Mouse (Mus musculus) lung, postnatal 0 days (tissue): ENCODE data around the gene Matk. TPM values are rescaled to one million over a fixed set of nuclear protein-coding genes. Genes with fewer than 3 reads are reported as not detected.
A peak's percentile ranks its signal among the peaks of the same experiment; 100 is the strongest.

Experiments used
- ATAC-seq: fragments of 200-750 bp; cut with Nextera tagmentation; 2 replicates; pipeline ENCODE4 v1.8.0; 2017; ENCODE audit warnings: moderate library complexity
- DNase-seq: peaks from one replicate; pipeline ENCODE4 v3.0.0-alpha.2; 2016; ENCODE audit warnings: low spot score
- H3K27ac ChIP-seq: fragments of 300-500 bp; sonication (generic); 2 replicates; pipeline ENCODE4 v1.5.1; 2014; ENCODE audit warnings: antibody characterized with exemption, mild to moderate bottlenecking, low read length, mixed read lengths
- H3K27me3 ChIP-seq: fragments of 300-500 bp; sonication (generic); replicated peaks from 2 replicates; pipeline ENCODE4 v1.6.1; 2014; ENCODE audit warnings: low read length, mixed read lengths; ENCODE audit not compliant: insufficient read depth
- H3K36me3 ChIP-seq: fragments of 300-500 bp; sonication (generic); 2 replicates; pipeline ENCODE4 v1.6.1; 2014; ENCODE audit warnings: low read length, mixed read lengths; ENCODE audit not compliant: insufficient read depth
- H3K4me1 ChIP-seq: fragments of 300-500 bp; sonication (generic); 2 replicates; pipeline ENCODE4 v1.6.1; 2014; ENCODE audit warnings: antibody characterized with exemption, low read depth, low read length, mixed read lengths; ENCODE audit not compliant: insufficient read depth
- H3K4me2 ChIP-seq: fragments of 300-500 bp; sonication (generic); replicated peaks from 2 replicates; pipeline ENCODE4 v1.6.1; 2014; ENCODE audit warnings: low read depth, mild to moderate bottlenecking, low read length, moderate library complexity, mixed read lengths
- H3K4me3 ChIP-seq: fragments of 300-500 bp; sonication (generic); 2 replicates; pipeline ENCODE4 v1.5.1; 2014; ENCODE audit warnings: low read depth, low read length
- H3K9ac ChIP-seq: fragments of 300-500 bp; sonication (generic); replicated peaks from 2 replicates; pipeline ENCODE4 v1.6.1; 2014; ENCODE audit warnings: low read depth, mild to moderate bottlenecking
- H3K9me3 ChIP-seq: fragments of 300-500 bp; sonication (generic); 2 replicates; pipeline ENCODE4 v1.6.1; 2016; ENCODE audit warnings: low read length, mixed read lengths
- CTCF ChIP-seq: IDR thresholded peaks from 2 replicates; pipeline ENCODE4 v1.5.1; 2016; ENCODE audit warnings: antibody characterized with exemption, mild to moderate bottlenecking
- EP300 ChIP-seq: IDR thresholded peaks from 2 replicates; pipeline ENCODE4 v1.6.1; 2016; ENCODE audit warnings: antibody characterized with exemption, mild to moderate bottlenecking, control low read depth
- WGBS: fragments of 180-500 bp; shearing (Covaris S2); extraction: QIAGEN DNeasy Blood & Tissue Kit; methylation state at CpG from one replicate; pipeline ENCODE4 v1.1.7; 2014; 5-methylcytosine and 5-hydroxymethylcytosine counted together
- polyA plus RNA-seq: library from polyadenylated mRNA; unstranded; fragments of >200 nt; fragmentation: Nextera tagmentation; extraction: Ambion mirVana; gene quantifications from 2 replicates; pipeline ENCODE4 v1.2.1, GENCODE M21; 2015

Gene Matk
- polyA plus RNA-seq, 1 experiment from 2014 or later = 1.5 TPM

DNA sequence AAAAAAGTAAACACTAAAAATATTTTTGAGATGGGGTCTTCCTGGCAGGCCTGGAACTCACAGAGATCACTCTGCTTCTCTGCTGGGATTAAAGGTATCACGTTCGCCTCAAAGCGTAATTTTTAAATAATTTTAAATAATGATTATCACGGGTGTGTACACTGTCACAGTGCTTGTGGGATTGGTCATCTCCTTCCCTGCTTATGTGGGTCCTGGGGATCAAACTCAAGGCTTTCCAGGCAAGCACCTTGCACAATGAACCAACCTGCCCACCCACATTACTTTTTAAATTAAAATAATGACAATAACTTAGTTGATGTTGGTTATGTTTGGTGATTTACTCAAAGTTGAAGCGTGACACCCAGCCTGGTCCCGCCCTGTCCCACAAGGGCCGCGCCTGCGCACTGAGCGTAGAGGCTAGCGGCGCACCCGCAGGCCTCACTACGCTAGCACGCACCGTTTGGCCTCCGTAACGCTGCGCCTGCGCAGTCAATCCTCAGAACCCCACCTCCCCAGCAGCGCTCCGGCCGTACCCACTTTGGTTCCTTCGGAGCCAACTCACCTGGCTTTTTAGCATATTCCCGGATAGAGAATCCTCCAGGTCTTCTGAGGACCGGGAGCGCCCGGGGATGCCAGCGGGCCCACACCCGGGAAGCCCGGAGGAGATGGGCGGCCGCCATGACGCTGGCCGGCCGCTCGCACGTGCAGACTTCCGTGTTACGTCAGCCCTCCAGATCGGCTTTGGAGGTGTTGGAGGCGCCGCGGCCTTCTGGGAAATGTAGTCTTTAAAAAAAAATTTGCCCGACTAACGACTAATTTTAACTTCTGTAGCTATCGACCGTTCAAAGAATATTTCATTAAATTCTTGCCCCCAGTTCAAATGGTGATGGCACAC, 13.7 kb downstream of the Matk start, which contains the start of the genes Mrpl54 and Apba3:
Mrpl54 (minus strand) TSS at position 724 of the 895 bp plus-strand sequence.
Apba3 (plus strand) TSS at position 750 of the 895 bp plus-strand sequence.
- peaks cover 9% of the 10 kb centered on the region; the same call in 1 of the 2 replicates for H3K4me1 ChIP-seq
- no peak for TF ChIP-seq CTCF
- TF ChIP-seq EP300 = no peak
- H3K9me3 ChIP-seq = no peaks in the 10 kb centered on the region
- peak; percentile 98 for DNase-seq
- H3K9ac ChIP-seq = peak within 1 kb of the TSS; percentile 81
- peak; percentile 97 for ATAC-seq
- H3K36me3 ChIP-seq = peaks cover 13% of the 10 kb centered on the region
- peak within 1 kb of the TSS; percentile 63 for H3K4me2 ChIP-seq
- under 1% methylated on average over 48 of the region's 48 CpGs for WGBS
- H3K4me3 ChIP-seq = peak within 1 kb of the TSS; percentile 79
- peak within 1 kb of the TSS; percentile 87 for H3K27ac ChIP-seq
- no peaks in the 10 kb centered on the region for H3K27me3 ChIP-seq

- Histone ChIP-seq H3K4me2 (peak overlapping the region; percentile 81), H3K36me3 (peaks cover 22% of the 10 kb centered on the region), H3K27ac (peak overlapping the region; percentile 57; the same call in 1 of the 2 replicates), H3K4me3 (peak overlapping the region; percentile 66), H3K4me1 (peaks cover 9% of the 10 kb centered on the region; the same call in 1 of the 2 replicates), H3K9me3 (no peaks in the 10 kb centered on the region), H3K9ac (peak overlapping the region; percentile 86), H3K27me3 (no peaks in the 10 kb centered on the region)
- WGBS = 3% methylated on average over 23 of the region's 23 CpGs
- TF ChIP-seq CTCF (no peak), EP300 (no peak)
- DNase-seq (peak; percentile 97), ATAC-seq (peak; percentile 73)
Measured at GRCm38 (mm10) chr10:81268056-81268455, 15.3 kb downstream of the Matk start.

DNA sequence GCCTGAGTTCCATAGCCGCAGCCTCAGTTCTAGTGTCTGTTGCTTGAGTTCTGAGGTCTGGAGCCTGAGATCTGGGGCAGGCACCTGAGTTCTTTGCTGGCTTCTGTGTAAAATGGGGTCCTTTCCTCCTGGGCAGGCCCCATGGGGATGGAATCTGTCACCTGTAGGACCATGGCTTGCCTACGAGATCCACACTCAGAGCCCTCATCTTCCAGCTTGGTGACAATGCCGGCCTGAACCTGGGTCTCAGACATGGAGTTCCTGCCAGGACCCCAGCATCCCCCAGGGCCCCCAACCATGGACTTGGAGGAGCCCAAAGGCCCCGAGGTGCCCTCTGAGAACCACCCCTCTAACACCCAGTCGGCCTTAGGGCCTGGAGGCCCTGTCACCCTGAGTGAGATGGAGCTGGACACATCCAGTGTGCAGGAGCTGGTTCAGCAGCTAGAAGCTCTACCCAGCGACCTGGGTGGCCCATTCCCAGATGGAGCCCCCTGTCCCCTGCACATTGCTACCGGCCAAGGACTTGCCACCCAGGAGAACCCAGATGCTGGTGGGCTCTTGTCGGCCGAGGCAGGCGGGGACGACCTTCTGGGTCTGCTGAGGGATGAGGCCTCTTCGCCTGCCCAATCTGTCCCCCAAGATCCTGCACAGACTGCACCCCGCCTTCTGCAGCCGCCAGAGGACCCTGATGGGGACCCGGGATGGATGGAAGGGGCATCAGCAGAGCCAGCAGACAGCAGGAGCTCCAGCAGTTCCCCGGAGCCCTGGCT, 16.1 kb downstream of the Matk start:
- Histone ChIP-seq H3K4me1 (peaks cover 9% of the 10 kb centered on the region; the same call in 1 of the 2 replicates), H3K27ac (peak overlapping the region; percentile 57; the same call in 1 of the 2 replicates), H3K36me3 (peaks cover 21% of the 10 kb centered on the region), H3K27me3 (no peaks in the 10 kb centered on the region), H3K4me3 (peak overlapping the region; percentile 66), H3K9me3 (no peaks in the 10 kb centered on the region), H3K9ac (peak overlapping the region; percentile 86), H3K4me2 (peak overlapping the region; percentile 81)
- ATAC-seq = no peak
- no peak for TF ChIP-seq EP300
- TF ChIP-seq CTCF = no peak
- WGBS = 75% methylated on average over 16 of the region's 16 CpGs
- no peak for DNase-seq

- TF ChIP-seq CTCF (no peak), EP300 (no peak)
- Histone ChIP-seq H3K9ac (no peak overlapping the region), H3K27ac (no peak overlapping the region), H3K4me2 (no peak overlapping the region), H3K4me3 (no peak overlapping the region), H3K27me3 (no peaks in the 10 kb centered on the region), H3K9me3 (no peaks in the 10 kb centered on the region), H3K4me1 (peaks cover 9% of the 10 kb centered on the region; the same call in 1 of the 2 replicates), H3K36me3 (peaks cover 17% of the 10 kb centered on the region)
- ATAC-seq (no peak), DNase-seq (no peak)
- 89% methylated on average over 21 of the region's 21 CpGs for WGBS
Measured at GRCm38 (mm10) chr10:81272356-81272755, 19.6 kb downstream of the Matk start.

DNA sequence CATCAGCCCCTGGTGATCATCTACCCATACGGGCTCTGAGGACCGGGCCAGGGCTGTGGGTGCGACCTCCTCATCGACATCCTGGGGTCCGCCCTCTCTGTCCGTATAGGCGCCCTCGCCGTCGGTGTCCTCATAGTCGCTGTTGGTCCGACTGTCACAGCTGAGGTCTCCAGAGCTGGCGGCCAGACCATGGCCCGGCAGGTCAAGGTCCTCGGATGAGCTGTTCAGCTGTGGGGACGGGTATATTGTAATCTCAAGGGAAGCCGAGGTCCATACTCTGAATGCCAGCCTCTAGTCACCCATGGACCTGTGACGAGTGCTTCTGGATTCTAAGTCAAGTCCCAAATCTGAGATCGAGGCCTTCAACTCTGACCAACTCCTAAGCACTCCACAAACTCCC, 21.1 kb downstream of the Matk start:
- no peak overlapping the region for H3K9ac ChIP-seq
- 90% methylated on average over 19 of the region's 19 CpGs for WGBS
- ATAC-seq (no peak), DNase-seq (no peak)
- no peak for TF ChIP-seq EP300
- TF ChIP-seq CTCF = no peak
- no peak overlapping the region for H3K4me2 ChIP-seq
- H3K36me3 ChIP-seq = peaks cover 17% of the 10 kb centered on the region
- no peak overlapping the region for H3K27ac ChIP-seq
- H3K9me3 ChIP-seq = no peaks in the 10 kb centered on the region
- no peak overlapping the region for H3K4me3 ChIP-seq
- H3K27me3 ChIP-seq = no peaks in the 10 kb centered on the region
- H3K4me1 ChIP-seq = peaks cover 4% of the 10 kb centered on the region; the same call in 1 of the 2 replicates

GRCm38 (mm10) chr10:81277676-81278075, 24.9 kb downstream of the Matk start:
- no peak overlapping the region for H3K9ac ChIP-seq
- no peak overlapping the region for H3K4me3 ChIP-seq
- ATAC-seq = no peak
- H3K27ac ChIP-seq = no peak overlapping the region
- peaks cover 7% of the 10 kb centered on the region for H3K36me3 ChIP-seq
- H3K9me3 ChIP-seq = no peaks in the 10 kb centered on the region
- no peak for DNase-seq
- H3K4me2 ChIP-seq = no peak overlapping the region
- no peaks in the 10 kb centered on the region for H3K4me1 ChIP-seq
- 76% methylated on average over 22 of the region's 22 CpGs for WGBS
- TF ChIP-seq CTCF = no peak
- no peak for TF ChIP-seq EP300
- H3K27me3 ChIP-seq = no peaks in the 10 kb centered on the region
